Mouse (Mus musculus): Measurements from ENCODE around the gene Slc22a21.
A peak's percentile ranks its signal among the peaks of the same experiment; 100 is the strongest.

Slc22a21 gene

DNA sequence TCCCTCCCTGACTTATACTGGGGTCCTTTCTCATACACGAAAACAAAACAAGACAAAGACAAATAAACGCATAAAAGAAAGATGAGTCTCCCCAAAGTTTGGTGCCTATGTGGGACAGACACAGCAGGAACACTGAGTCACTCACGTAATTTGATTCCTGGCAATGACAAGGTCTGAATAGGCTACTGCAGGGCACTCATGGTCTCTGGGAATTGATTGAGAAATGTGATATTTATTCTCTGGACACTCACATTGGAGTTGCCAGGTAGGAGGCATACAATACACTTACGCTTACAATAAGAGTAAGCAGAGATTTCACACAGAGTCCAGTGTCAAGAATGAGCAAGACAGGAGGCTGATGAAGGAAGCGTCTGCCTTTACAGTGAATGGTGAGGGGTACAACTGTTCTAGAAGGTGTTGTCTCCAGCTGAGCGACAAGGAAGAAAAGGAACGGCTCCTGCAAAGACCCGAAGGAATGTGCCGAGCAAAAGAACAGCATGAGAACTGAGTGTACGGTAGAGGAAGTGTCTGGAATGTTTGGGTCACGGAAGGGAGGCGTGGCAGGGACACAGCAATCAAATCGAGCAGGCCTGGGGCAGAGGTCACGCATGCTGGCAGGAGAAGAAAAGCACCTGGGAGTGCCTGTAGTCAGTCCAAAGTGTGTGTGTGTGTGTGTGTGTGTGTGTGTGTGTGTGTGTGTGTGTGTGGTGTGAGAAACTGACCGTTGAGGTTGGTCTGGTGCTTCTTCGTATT is 76.2 kb downstream of the Slc22a21 start:
- DNase-seq (ENCODE audit: low spot score) = peak; percentile 56

DNA sequence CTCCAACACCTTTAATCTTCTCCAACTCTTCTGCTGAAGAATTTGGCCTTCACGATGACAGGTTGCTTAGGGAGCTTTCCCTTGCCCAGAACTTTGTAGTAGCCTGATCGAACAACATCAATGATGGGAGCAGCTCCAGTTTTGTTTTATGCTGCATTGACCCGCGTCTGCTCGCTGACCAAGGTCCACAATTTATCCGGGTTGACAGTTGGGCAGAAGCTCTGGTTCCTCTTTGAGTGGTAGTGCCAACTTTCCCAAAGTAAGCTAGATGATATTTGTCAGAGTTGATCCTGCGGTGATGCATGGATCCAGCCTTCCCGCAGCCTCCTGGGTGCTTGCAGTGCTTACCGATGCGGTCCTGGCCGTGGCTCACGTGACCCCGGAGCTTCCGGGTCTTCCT is 77.4 kb downstream of the Slc22a21 start:
- no peak for DNase-seq (ENCODE audit: low spot score)

DNA sequence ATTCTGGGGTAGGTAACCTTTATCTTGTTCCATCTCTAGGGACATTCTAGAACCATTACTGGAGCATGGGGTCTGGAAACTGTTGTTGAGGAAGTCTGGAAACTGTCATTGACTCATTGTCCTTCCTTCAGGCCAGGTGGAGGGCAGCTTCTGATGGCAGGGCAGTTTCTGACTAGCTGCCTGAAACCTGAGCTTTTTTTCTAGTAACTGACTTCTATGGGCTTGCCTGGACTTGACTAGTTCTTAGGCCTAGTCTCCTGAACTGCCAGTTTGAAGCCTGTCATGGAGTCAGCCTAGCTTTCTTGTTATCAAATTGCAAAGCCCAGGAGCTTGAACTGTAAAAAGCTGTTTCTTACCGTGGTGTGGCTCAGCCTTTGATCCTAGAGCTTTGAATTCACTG is 79.1 kb downstream of the Slc22a21 start:
- no peak for DNase-seq (ENCODE audit: low spot score)

DNA sequence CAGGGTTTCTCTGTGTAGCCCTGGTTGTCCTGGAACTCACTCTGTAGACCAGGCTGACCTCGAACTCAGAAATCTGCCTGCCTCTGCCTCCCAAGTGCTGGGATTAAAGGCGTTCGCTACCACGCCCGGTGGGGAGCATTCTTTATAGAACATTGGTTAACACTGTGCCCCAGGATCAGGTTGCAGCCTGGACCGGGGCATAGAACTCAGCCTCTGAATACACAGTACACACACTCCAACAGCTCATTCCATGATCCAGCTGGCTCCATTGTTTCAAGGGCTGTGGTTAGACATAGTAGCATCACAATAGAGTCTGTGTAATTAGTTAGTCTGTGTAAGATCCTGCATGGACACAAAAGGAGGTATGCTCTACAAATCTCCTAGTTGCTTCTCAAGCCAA is 80.2 kb downstream of the Slc22a21 start:
- no peak for DNase-seq (ENCODE audit: low spot score)

Data from urinary bladder, postnatal 25 days (tissue).